Mouse (Mus musculus) layer of hippocampus, adult 9-10 months (tissue): ENCODE results near the gene Wnk2.

Experiments used
- DNase-seq: peaks from one replicate; pipeline ENCODE4 v3.0.0; 2022; ENCODE audit warnings: low spot score

Gene Wnk2

GRCm38 (mm10) chr13:49047393-49047792 is 100.4 kb downstream of the Wnk2 start:
- no peak for DNase-seq

GRCm38 (mm10) chr13:49044145-49044561 is 103.7 kb downstream of the Wnk2 start:
- DNase-seq = no peak

- DNase-seq = no peak
Measured at GRCm38 (mm10) chr13:49042371-49042770, 105.4 kb downstream of the Wnk2 start.

GRCm38 (mm10) chr13:49036928-49037574 is 110.8 kb downstream of the Wnk2 start:
- no peak for DNase-seq

GRCm38 (mm10) chr13:49036436-49036835 is 111.4 kb downstream of the Wnk2 start:
- DNase-seq = no peak

GRCm38 (mm10) chr13:49031029-49031428 is 116.8 kb downstream of the Wnk2 start:
- DNase-seq = no peak

- DNase-seq = no peak
Measured at GRCm38 (mm10) chr13:49028757-49029539, 118.9 kb downstream of the Wnk2 start.

GRCm38 (mm10) chr13:49027057-49027456 is 120.8 kb downstream of the Wnk2 start:
- DNase-seq = no peak

- no peak for DNase-seq
Measured at GRCm38 (mm10) chr13:49025521-49025920, 122.3 kb downstream of the Wnk2 start.

GRCm38 (mm10) chr13:49024763-49025162 is 123.1 kb downstream of the Wnk2 start:
- no peak for DNase-seq

GRCm38 (mm10) chr13:49021693-49022092 is 126.1 kb downstream of the Wnk2 start:
- no peak for DNase-seq

GRCm38 (mm10) chr13:49020152-49020551 is 127.7 kb downstream of the Wnk2 start:
- DNase-seq = no peak

- DNase-seq = no peak
Measured at GRCm38 (mm10) chr13:49017375-49017774, 130.4 kb downstream of the Wnk2 start.

GRCm38 (mm10) chr13:49016311-49016761 is 131.5 kb downstream of the Wnk2 start:
- peak; percentile 87 for DNase-seq

GRCm38 (mm10) chr13:49015366-49016306 is 132.2 kb downstream of the Wnk2 start:
- DNase-seq = no peak

GRCm38 (mm10) chr13:49013206-49013794 is 134.5 kb downstream of the Wnk2 start:
- DNase-seq = no peak

- DNase-seq = no peak
Measured at GRCm38 (mm10) chr13:49001691-49002090, 146.1 kb downstream of the Wnk2 start.

GRCm38 (mm10) chr13:48998591-48998990 is 149.2 kb downstream of the Wnk2 start:
- DNase-seq = peak; percentile 45

GRCm38 (mm10) chr13:48996731-48997130 is 151.1 kb downstream of the Wnk2 start:
- DNase-seq = no peak

GRCm38 (mm10) chr13:48994903-48995302 is 152.9 kb downstream of the Wnk2 start:
- no peak for DNase-seq

GRCm38 (mm10) chr13:48992914-48993313 is 154.9 kb downstream of the Wnk2 start:
- no peak for DNase-seq

- DNase-seq = no peak
Measured at GRCm38 (mm10) chr13:48990138-48990537, 157.7 kb downstream of the Wnk2 start.
